Mouse (Mus musculus): ENCODE data around the gene Acin1. TPM values are rescaled to one million over a fixed set of nuclear protein-coding genes. Genes with fewer than 3 reads are reported as not detected.

Acin1 gene
- polyA plus RNA-seq, 1 experiment from 2014 or later: 113 TPM

DNA sequence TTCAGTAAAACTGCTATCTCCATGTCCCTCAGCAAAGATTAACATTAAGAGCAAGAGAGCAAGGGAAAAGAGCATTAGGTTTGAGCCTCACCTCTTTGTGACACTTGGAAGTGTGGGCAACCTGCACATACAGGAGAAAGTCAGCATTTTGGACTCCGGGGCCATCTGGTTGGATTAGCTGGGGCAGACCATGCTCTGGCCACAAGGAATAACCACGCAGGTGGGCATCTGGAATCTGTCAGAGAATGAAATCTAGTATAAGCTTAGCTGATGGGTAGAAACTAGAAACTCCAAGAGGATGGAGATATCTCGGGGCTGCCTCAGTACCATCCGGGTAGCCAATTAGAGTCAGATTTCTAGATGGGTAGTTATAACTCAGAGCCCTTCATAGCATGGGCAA, 10.0 kb upstream of the Acin1 start:
- H3K4me1 ChIP-seq: no peaks in the 10 kb centered on the region
- ATAC-seq (ENCODE audit: low FRiP score): no peak
- H3K9ac ChIP-seq (replicated peaks): no peak overlapping the region
- 90% methylated on average over 4 of the region's 4 CpGs for WGBS
- H3K9me3 ChIP-seq (replicated peaks): no peaks in the 10 kb centered on the region
- H3K4me2 ChIP-seq: no peak overlapping the region
- H3K36me3 ChIP-seq: peaks cover 12% of the 10 kb centered on the region
- H3K27me3 ChIP-seq (replicated peaks): no peaks in the 10 kb centered on the region
- no peak overlapping the region for H3K4me3 ChIP-seq (replicated peaks)
- no peak overlapping the region for H3K27ac ChIP-seq (replicated peaks)

DNA sequence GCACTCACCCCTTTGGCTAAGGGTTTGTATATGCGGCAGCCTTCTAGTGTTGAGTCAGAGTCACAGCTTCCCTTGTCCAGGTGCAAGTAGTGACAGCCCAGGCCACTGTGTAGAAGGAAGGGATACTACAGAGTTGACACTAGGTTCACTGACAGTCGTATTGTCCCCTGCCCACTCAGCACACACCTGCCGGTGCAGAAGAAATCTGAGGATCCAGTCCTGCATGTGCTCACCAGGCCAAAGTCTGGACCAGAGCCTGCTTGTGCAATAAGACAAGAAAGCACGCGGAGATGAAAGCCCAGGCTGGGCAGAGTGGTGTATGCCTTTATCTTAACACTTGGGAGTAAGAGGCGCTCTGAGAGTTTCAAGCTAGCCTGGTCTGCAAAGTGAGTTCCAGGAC, 8.3 kb upstream of the Acin1 start:
- WGBS: 81% methylated on average over 6 of the region's 6 CpGs
- no peak for ATAC-seq (ENCODE audit: low FRiP score)

DNA sequence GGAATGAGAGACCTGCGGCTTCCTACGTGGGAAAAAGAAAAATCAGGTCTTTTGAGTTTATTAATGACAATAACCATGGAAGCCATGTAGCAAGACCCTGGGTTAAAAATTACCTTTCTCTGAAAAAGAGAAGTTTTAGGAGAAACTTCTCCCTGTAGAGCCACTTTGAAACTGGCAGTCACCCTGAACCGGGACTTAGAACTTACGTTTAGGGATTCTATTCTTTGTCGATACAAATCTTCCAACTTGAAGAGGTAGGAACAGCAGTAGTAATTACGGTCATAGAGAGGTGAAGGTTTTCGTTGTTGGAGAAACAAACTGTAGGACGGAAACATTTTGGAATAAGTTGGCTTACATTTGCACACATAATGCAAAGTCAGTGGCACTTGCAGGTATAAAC, 520 bp upstream of the Acin1 start:
- no peak for ATAC-seq (ENCODE audit: low FRiP score)
- Histone ChIP-seq H3K27me3 (replicated peaks) (no peaks in the 10 kb centered on the region), H3K9ac (replicated peaks) (peak overlapping the region; percentile 68), H3K9me3 (replicated peaks) (no peaks in the 10 kb centered on the region), H3K4me3 (replicated peaks) (peak overlapping the region; percentile 75), H3K4me2 (peak overlapping the region; percentile 76), H3K36me3 (peaks cover 31% of the 10 kb centered on the region), H3K4me1 (peaks cover 42% of the 10 kb centered on the region), H3K27ac (replicated peaks) (peak overlapping the region; percentile 98)
- 6% methylated on average over 8 of the region's 8 CpGs for WGBS

More for the DNA sequence above, 8.3 kb upstream of the Acin1 start:
- Histone ChIP-seq H3K27me3 (replicated peaks) (no peaks in the 10 kb centered on the region), H3K9ac (replicated peaks) (no peak overlapping the region), H3K36me3 (peaks cover 22% of the 10 kb centered on the region), H3K4me2 (no peak overlapping the region), H3K9me3 (replicated peaks) (no peaks in the 10 kb centered on the region), H3K27ac (replicated peaks) (no peak overlapping the region), H3K4me1 (no peaks in the 10 kb centered on the region), H3K4me3 (replicated peaks) (no peak overlapping the region)

DNA sequence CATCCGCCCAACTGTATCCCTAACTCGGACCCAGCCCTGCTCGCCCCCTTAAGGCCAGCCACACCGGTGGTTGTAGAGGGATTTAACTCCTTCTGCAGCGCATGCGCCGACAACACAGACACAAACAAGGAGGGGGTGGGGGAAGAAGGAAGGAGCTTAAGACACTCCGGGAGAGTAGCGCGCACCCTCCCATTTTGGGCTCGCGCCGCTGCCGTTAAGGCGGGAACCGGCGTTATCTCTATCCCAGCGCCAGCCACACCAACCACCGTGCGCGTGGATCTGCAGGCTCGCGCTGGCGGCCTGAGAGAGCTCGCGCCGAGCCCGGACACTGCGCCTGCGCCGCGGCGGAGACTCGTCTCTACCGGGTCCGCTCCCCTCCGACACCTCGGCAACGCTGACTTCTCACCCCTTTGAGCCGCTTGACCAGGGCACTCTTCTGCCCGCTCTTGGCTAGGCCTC, 639 bp downstream of the Acin1 start, which contains the start of gene 1700123O20Rik:
1700123O20Rik (plus strand) TSS at position 154 of the 459 bp plus-strand sequence.
- WGBS: under 1% methylated on average over 41 of the region's 41 CpGs
- ATAC-seq (ENCODE audit: low FRiP score): peak; percentile 81

DNA sequence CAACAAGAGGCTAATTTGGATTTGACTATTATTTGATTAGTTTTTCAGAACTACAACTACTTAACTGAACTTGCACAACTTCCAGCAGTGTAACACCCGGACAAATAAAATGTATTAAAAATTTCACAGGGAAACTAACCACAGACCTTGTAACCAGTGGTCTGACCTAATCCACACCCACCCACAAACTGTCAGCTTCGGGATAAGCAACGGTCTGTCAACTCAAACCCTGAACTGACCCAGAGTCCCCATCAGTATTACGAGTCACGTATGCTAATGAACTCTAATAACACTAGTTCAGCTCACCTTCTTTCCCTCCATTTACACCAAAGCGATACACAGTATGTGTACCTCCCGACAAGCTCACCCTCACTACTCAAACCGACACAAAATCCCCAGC, 1.3 kb downstream of the Acin1 start:
- Histone ChIP-seq H3K9me3 (replicated peaks) (no peaks in the 10 kb centered on the region), H3K4me2 (peak overlapping the region; percentile 76), H3K4me1 (peaks cover 42% of the 10 kb centered on the region), H3K36me3 (peaks cover 30% of the 10 kb centered on the region), H3K27me3 (replicated peaks) (no peaks in the 10 kb centered on the region), H3K4me3 (replicated peaks) (peak overlapping the region; percentile 75), H3K9ac (replicated peaks) (peak overlapping the region; percentile 95), H3K27ac (replicated peaks) (peak overlapping the region; percentile 98)
- 13% methylated on average over 8 of the region's 8 CpGs for WGBS
- no peak for ATAC-seq (ENCODE audit: low FRiP score)

More for the DNA sequence above, 639 bp downstream of the Acin1 start, which contains the start of gene 1700123O20Rik:
- Histone ChIP-seq H3K36me3 (peaks cover 32% of the 10 kb centered on the region), H3K4me2 (peak within 1 kb of the TSS; percentile 76), H3K4me1 (peaks cover 42% of the 10 kb centered on the region), H3K27ac (replicated peaks) (peak within 1 kb of the TSS; percentile 98), H3K27me3 (replicated peaks) (no peaks in the 10 kb centered on the region), H3K4me3 (replicated peaks) (peak within 1 kb of the TSS; percentile 75), H3K9ac (replicated peaks) (peak within 1 kb of the TSS; percentile 95), H3K9me3 (replicated peaks) (no peaks in the 10 kb centered on the region)

DNA sequence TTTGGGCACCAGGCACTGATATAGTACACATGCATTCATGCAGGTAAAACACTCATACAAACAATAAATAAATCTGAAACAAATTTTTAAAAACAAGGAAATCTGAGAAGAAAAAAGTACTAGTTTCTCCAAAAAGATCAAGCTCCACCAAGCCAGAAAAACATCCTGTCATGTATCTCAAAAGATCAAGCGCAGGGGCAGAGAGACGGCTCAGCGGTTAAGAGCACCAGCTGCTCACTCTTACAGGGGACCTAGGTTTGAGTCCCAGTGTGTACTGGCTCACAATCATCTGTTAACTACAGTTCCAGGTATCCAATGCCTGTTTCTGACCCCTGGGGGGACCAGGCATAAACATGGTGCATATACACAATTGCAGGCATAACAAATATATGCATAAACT, 4.3 kb downstream of the Acin1 start:
- Histone ChIP-seq H3K9me3 (replicated peaks) (no peaks in the 10 kb centered on the region), H3K4me2 (no peak overlapping the region), H3K27ac (replicated peaks) (no peak overlapping the region), H3K36me3 (peaks cover 34% of the 10 kb centered on the region), H3K9ac (replicated peaks) (no peak overlapping the region), H3K27me3 (replicated peaks) (no peaks in the 10 kb centered on the region), H3K4me1 (peaks cover 27% of the 10 kb centered on the region), H3K4me3 (replicated peaks) (no peak overlapping the region)
- no peak for ATAC-seq (ENCODE audit: low FRiP score)
- WGBS: 92% methylated on average over 3 of the region's 3 CpGs

DNA sequence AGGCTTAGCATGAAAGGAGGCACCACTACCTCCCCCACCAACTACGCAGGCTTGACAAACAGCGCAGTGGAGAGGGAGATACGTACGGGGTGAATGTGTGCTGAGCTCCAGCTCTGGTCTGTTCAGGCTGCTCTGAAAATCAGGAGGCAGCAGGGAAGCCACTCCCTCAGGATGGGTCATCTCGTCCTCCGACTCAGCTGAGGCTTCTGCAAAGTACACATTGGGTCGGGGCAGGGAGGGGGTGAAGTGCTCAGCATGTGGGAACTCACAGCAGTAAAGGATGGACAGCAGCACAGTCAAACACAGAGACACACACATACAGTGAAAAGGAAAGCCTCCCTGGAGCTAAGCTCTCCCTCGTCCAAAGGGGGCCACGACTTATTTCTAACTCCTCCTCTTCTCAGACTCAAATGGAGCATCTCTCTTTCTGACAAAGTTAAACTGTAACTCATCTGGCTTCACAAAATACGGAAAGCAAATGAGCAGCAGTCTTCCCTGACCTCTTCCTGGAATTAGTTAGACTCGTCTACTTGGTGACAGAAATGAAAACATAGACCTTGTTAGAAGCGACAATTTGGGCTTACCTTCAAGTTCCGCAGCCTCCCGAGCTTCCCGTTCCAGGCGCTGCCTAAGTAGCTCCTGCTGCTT, 8.0 kb downstream of the Acin1 start:
- H3K9ac ChIP-seq (replicated peaks): no peak overlapping the region
- no peaks in the 10 kb centered on the region for H3K9me3 ChIP-seq (replicated peaks)
- no peaks in the 10 kb centered on the region for H3K27me3 ChIP-seq (replicated peaks)
- no peak overlapping the region for H3K4me3 ChIP-seq (replicated peaks)
- peaks cover 9% of the 10 kb centered on the region for H3K4me1 ChIP-seq
- no peak overlapping the region for H3K4me2 ChIP-seq
- no peak for ATAC-seq (ENCODE audit: low FRiP score)
- 85% methylated on average over 16 of the region's 16 CpGs for WGBS
- H3K36me3 ChIP-seq: peaks cover 58% of the 10 kb centered on the region
- no peak overlapping the region for H3K27ac ChIP-seq (replicated peaks)

DNA sequence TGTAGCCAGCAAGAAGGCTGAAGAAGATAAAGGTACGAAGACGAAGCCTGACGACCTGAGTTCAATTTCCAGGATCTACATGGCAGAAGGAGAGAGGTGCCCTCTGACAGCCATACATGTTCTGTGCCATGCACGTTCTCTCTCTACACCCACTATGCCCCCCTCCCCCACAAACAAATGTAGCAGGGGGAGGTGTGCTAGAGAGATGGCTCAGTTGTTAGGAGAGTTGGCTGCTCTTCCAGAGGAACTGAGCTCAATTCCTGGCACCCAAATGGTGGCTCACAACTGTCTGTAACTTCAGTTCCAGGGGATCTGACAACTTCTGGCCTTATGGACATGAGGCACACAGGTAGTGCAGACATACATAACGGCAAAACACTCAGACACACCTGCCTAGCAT, 10.4 kb downstream of the Acin1 start:
- H3K27me3 ChIP-seq (replicated peaks): no peaks in the 10 kb centered on the region
- 89% methylated on average over 5 of the region's 5 CpGs for WGBS
- ATAC-seq (ENCODE audit: low FRiP score): no peak
- no peak overlapping the region for H3K4me2 ChIP-seq
- no peak overlapping the region for H3K27ac ChIP-seq (replicated peaks)
- H3K4me1 ChIP-seq: no peaks in the 10 kb centered on the region
- H3K9ac ChIP-seq (replicated peaks): no peak overlapping the region
- no peaks in the 10 kb centered on the region for H3K9me3 ChIP-seq (replicated peaks)
- H3K4me3 ChIP-seq (replicated peaks): no peak overlapping the region
- H3K36me3 ChIP-seq: peaks cover 69% of the 10 kb centered on the region

DNA sequence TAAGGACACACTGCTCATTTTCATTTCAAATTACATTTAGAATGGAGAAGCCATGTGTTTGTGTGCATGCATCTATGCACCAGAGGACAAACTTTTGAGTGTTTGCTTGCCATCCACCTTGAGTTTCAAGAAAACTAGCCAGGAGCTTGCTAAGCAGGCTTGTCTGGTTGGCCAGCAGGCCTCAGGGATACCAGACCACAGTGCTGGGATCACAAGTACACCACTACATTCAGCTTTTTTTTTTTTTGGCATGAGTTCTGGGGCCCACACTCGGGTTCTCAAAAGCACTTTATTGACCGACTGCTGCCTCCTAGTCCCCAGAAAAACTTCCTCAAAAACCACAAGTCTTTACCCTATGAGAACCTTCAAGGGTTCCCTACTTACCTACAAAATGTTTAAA, 12.4 kb downstream of the Acin1 start:
- 79% methylated on average over 2 of the region's 2 CpGs for WGBS
- no peak for ATAC-seq (ENCODE audit: low FRiP score)
- H3K9me3 ChIP-seq (replicated peaks): no peaks in the 10 kb centered on the region
- H3K9ac ChIP-seq (replicated peaks): no peak overlapping the region
- no peak overlapping the region for H3K27ac ChIP-seq (replicated peaks)
- H3K4me1 ChIP-seq: no peaks in the 10 kb centered on the region
- no peak overlapping the region for H3K4me3 ChIP-seq (replicated peaks)
- no peaks in the 10 kb centered on the region for H3K27me3 ChIP-seq (replicated peaks)
- H3K4me2 ChIP-seq: no peak overlapping the region
- peaks cover 66% of the 10 kb centered on the region for H3K36me3 ChIP-seq

DNA sequence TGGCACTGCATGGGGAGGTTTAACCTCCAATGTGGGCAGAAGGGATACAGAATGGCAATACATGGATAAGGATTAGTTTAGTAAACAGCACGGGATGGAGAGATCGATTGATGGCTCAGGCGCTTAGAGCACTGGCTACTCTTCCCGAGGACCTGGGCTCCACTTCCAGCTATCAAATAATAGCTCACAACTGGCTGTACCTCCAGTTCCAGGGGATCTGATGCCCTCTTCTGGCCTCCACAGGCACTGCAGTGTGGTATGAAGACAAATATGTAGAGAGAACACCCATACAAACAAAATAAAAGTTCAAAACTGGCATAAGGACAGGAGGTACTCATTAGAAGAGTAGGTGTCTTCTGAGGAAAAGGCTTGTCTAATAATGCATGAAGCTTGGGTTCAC, 17.4 kb downstream of the Acin1 start:
- Histone ChIP-seq H3K9ac (replicated peaks) (no peak overlapping the region), H3K9me3 (replicated peaks) (no peaks in the 10 kb centered on the region), H3K27me3 (replicated peaks) (no peaks in the 10 kb centered on the region), H3K27ac (replicated peaks) (no peak overlapping the region), H3K4me1 (no peaks in the 10 kb centered on the region), H3K4me2 (no peak overlapping the region), H3K36me3 (peaks cover 73% of the 10 kb centered on the region), H3K4me3 (replicated peaks) (no peak overlapping the region)
- 83% methylated on average over 4 of the region's 4 CpGs for WGBS
- no peak for ATAC-seq (ENCODE audit: low FRiP score)

DNA sequence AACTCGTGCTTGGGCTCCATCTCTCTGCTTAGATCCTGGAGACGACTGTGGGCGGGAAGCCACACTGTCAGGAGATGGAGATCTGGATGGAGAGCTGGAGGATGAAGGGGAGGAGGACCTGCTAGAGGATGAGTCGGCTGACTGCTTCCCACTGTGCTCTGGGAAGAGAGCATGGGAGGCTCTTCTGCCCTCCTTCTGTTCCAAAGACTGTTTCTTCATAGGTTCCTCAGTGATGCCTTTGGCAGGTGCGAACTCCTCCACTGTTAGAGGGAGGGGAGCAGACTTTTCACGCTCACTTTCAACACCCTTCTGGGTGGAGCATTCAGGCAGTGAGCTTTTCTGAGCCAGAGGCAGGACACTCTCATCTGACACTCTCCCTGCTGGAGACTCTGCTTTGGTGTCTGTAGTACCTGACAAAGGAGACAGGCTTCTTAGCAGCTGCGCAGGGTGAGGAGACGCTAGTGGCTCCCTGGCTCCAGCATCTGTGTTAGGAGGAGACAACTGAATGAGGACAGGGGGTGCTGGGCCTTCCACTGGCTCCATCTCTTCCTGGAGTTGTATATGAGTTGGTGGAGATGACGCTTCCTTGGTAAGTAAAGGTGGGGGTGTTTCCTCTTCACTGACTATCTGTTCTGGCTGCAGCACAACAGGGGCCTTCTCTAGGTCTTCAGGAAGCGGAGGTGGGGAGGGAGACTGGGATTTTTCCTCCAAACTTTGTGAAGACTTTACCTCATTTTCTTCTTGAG, 22.1 kb downstream of the Acin1 start:
- no peaks in the 10 kb centered on the region for H3K9me3 ChIP-seq (replicated peaks)
- WGBS: 92% methylated on average over 10 of the region's 10 CpGs
- no peak for ATAC-seq (ENCODE audit: low FRiP score)
- H3K9ac ChIP-seq (replicated peaks): no peak overlapping the region
- H3K27ac ChIP-seq (replicated peaks): no peak overlapping the region
- no peak overlapping the region for H3K4me3 ChIP-seq (replicated peaks)
- no peak overlapping the region for H3K4me2 ChIP-seq
- no peaks in the 10 kb centered on the region for H3K27me3 ChIP-seq (replicated peaks)
- peaks cover 93% of the 10 kb centered on the region for H3K36me3 ChIP-seq
- H3K4me1 ChIP-seq: no peaks in the 10 kb centered on the region

DNA sequence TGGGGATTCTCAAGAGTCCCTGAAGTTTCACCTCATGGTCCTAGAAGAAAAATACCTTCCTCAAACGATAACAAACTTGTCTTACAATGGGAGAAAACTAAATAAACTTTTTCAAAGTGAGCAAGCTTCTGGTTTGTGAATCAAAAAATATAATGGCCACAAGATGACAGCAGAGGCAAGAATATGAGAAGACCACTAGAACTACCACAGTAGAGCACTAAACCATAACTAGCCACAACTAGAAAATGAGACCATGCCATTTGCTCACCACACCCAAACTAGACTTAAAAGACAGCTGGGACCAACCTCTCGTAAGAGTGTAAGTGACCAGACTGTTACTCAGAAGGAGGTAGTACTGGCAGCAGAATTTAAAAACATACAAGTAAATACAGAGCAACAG, 26.7 kb downstream of the Acin1 start:
- no peak overlapping the region for H3K4me2 ChIP-seq
- H3K27me3 ChIP-seq (replicated peaks): no peaks in the 10 kb centered on the region
- ATAC-seq (ENCODE audit: low FRiP score): no peak
- WGBS: 88% methylated on average over 2 of the region's 2 CpGs
- peaks cover 94% of the 10 kb centered on the region for H3K36me3 ChIP-seq
- H3K4me3 ChIP-seq (replicated peaks): no peak overlapping the region
- no peaks in the 10 kb centered on the region for H3K4me1 ChIP-seq
- H3K9me3 ChIP-seq (replicated peaks): no peaks in the 10 kb centered on the region
- no peak overlapping the region for H3K27ac ChIP-seq (replicated peaks)
- no peak overlapping the region for H3K9ac ChIP-seq (replicated peaks)
